Mouse (Mus musculus) kidney, adult 10 weeks (tissue): ENCODE measurements around the gene Prima1. TPM values are rescaled to one million over a fixed set of nuclear protein-coding genes. Genes with fewer than 3 reads are reported as not detected.

Source experiments
- polyA plus RNA-seq: library from polyadenylated mRNA; stranded (reverse); fragments of 350-450 nt; fragmentation: Illumina TruSeq; extraction: RNeasy Lipid Tissue Mini Kit (QIAGEN cat#74804); gene quantifications from one replicate; pipeline ENCODE4 v1.2.3, GENCODE M21; 2014; ENCODE audit warnings: low read depth, low replicate concordance

Prima1 gene
- not detected for polyA plus RNA-seq

GRCm38 (mm10) chr12:103242083-103242581, at the start of gene Prima1:
Gene Prima1 (minus strand): TSS chr12:103242150.

Other genes starting within 250 kb of the Prima1 start
- gene Fam181a, start 68.8 kb upstream of the Prima1 start, polyA plus RNA-seq = not detected
- gene Asb2, start 113.9 kb upstream of the Prima1 start, polyA plus RNA-seq = not detected
- gene Otub2, start 146.5 kb upstream of the Prima1 start, polyA plus RNA-seq = 2.4 TPM
- gene 9330161L09Rik, start 165.7 kb upstream of the Prima1 start, polyA plus RNA-seq = not detected
- 28.3 TPM for gene Ddx24, start 183.7 kb upstream of the Prima1 start, polyA plus RNA-seq
- 32.7 TPM for gene Ifi27, start 192.1 kb upstream of the Prima1 start, polyA plus RNA-seq
- gene Ifi27l2a, start 201.5 kb upstream of the Prima1 start, polyA plus RNA-seq = 3.8 TPM
- not detected for gene Ifi27l2b, start 215.1 kb upstream of the Prima1 start, polyA plus RNA-seq